Mouse (Mus musculus): Measurements from ENCODE around the gene Inf2.

GRCm38 (mm10) chr12:112628197-112628596 lies 39.6 kb downstream of the Inf2 start:
- TF ChIP-seq CTCF (IDR thresholded peaks at IDR 0.05; ENCODE audit: low read depth): no peak
- TF ChIP-seq EP300 (IDR thresholded peaks at IDR 0.05; ENCODE audit: low read depth): no peak
